Mouse (Mus musculus) brain, embryonic 14.5 days (tissue): Measurements from ENCODE around the gene Txn2. TPM values are rescaled to one million over a fixed set of nuclear protein-coding genes. Genes with fewer than 3 reads are reported as not detected.

Source experiments
- DNase-seq: peaks from one replicate; pipeline ENCODE4 v3.0.0-alpha.2; 2011; ENCODE audit warnings: low read depth
- CTCF ChIP-seq: fragments of 200-500 bp; IDR thresholded peaks from 2 replicates; pipeline ENCODE4 v1.5.1; 2012; ENCODE audit warnings: inconsistent platforms, mild to moderate bottlenecking, moderate library complexity, borderline replicate concordance; ENCODE audit not compliant: insufficient read depth, insufficient read length; ENCODE audit errors: extremely low read depth
- POLR2A ChIP-seq: fragments of 200-500 bp; IDR thresholded peaks from 2 replicates; pipeline ENCODE4 v1.6.1; 2012; ENCODE audit warnings: mild to moderate bottlenecking, inconsistent platforms, borderline replicate concordance; ENCODE audit not compliant: poor library complexity, insufficient read depth, insufficient read length, severe bottlenecking; ENCODE audit errors: extremely low read depth
- polyA plus RNA-seq: library from polyadenylated mRNA; depleted of rRNA; stranded (reverse); fragments of >200 nt; gene quantifications from 2 replicates; pipeline ENCODE4 v1.2.3, GENCODE M21; 2012

Gene Txn2
- polyA plus RNA-seq, 1 experiment, result 163 TPM

DNA sequence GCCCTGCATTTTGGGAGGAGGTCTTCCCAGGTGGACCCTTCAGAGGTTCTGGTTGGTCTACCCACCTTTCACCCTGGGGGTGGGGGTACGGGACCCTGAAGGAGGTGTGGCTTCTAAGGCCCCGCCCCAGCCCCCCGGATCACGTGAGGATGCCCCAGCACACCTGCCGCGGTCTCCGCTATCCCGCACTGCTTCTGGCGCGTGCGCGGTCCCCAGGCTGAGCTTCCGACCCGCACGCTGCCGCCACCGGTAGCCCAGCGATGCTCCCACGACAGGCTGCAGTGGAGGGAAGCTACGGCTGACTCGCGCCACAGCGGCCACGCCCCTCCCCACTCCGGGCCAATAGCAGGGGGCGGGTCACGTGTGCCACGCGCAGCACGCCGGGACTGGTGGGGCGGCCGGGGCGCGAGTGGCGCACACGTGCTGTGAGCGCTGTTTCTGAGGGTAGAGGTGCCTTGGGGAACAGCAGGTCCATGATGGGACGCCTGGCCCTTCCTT, 27.6 kb upstream of the Txn2 start, which contains the start of gene Foxred2:
Gene Foxred2, minus strand, starts transcription at position 319 of the 498 bp plus-strand sequence.
- TF ChIP-seq POLR2A (peak; percentile 51), CTCF (peak; percentile 41; the same call in 1 of the 2 replicates)
- DNase-seq, result peak; percentile 96

GRCm38 (mm10) chr15:77955440-77956403, 26.9 kb upstream of the Txn2 start:
- peak; percentile 50 for DNase-seq
- TF ChIP-seq CTCF (no peak), POLR2A (no peak)

DNA sequence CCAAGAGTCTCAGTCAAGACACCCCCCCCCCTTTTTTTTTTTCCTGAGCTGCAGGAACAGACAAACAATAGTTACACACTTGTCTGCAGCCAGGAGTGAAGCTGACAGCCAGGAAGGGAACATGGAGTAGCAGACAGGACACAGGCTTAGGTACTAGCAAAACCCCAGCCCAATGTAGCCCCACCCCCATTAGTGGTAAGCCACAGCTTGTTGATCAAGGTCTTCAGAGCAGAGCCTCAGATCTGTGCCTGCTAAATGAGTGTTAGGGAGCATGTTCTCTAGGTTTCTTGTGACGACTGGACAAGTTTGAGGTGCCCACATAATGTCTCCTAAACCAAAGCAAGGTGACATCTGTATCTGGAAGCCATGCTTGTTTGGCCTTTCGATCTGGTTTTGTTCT, 25.6 kb upstream of the Txn2 start:
- no peak for TF ChIP-seq POLR2A
- no peak for DNase-seq

DNA sequence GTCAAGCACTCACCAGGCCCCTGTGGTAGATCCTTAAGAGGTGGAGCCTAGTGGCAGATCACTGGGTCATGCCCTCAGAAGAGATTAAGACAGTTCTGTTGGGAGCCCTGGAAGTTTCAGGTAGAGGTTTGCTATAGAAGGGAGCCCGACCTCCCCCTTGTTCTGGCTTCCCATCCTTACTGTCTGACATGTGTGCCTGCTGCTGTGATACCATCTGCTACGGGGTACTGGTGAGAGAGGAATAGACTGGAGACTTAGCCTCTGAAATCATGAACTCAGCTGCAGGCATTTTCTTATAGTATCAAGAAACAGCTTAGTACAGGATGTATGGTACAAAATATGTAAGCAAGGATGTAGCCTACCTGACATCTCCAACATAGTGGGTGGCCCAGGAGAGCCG, 24.1 kb upstream of the Txn2 start:
- TF ChIP-seq POLR2A, result no peak
- TF ChIP-seq CTCF, result no peak
- no peak for DNase-seq

- DNase-seq, result no peak
- TF ChIP-seq POLR2A (no peak), CTCF (no peak)
Observed at GRCm38 (mm10) chr15:77949061-77949460, 20.3 kb upstream of the Txn2 start.

- DNase-seq, result no peak
- no peak for TF ChIP-seq POLR2A
- TF ChIP-seq CTCF, result no peak
Observed at GRCm38 (mm10) chr15:77945711-77946110, 16.9 kb upstream of the Txn2 start.

- no peak for TF ChIP-seq POLR2A
- no peak for TF ChIP-seq CTCF
- peak; percentile 82 for DNase-seq
Observed at GRCm38 (mm10) chr15:77941563-77941962, 12.8 kb upstream of the Txn2 start.

DNA sequence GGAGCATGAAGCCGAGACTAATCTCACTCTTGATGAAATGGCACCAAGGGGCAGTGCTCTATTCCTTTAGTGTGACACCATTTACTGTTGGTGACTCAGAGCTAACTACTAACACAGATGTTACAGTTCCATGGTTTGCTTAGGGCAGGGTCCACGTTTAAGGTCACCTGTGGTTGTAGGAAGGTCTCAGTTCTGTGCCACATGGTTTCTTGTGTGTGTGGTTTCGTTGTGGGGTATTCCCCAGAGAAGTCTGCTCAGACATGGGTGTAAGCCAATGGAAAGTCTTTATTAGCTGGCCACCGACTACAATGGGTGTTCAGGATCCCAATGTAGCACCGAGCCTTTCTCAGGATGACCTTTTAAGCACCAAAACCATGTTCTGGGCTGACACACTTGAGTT, 9.7 kb upstream of the Txn2 start:
- TF ChIP-seq POLR2A (no peak), CTCF (no peak)
- DNase-seq, result no peak

DNA sequence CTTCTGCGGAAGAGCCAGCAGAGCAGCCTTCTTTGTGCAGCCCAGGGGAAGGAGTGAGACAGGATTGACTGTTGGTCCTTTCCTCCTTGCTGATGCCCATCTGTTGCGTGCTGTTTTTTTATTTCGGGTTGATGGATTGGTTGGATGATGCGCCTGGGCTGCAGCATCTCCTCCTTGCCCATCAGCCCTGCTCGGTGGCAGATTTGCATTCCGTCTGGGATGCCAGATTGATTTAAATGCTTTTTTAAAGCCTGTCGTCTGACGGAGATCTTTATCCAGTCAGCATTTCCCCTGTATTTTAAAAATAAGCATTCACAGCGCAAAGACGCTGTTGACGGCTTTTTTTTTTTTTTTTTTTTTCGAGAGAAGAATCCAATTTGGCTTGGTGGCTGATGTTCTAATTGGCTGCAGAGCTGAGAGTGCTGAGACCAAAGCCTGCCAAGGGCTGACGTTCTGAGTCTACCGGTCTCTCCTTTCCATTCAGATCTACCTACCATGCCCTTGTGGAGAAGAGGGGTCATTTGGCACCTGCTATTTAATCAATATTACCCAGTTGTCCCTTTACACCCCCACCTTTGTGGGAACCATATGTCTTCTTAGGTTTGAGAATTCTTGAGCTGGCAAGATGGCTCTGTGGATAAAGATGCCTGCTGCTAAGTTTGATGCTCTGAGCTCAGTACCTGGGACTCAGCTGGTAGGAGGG, 7.0 kb upstream of the Txn2 start:
- TF ChIP-seq POLR2A, result no peak
- no peak for TF ChIP-seq CTCF
- DNase-seq, result peak; percentile 86

DNA sequence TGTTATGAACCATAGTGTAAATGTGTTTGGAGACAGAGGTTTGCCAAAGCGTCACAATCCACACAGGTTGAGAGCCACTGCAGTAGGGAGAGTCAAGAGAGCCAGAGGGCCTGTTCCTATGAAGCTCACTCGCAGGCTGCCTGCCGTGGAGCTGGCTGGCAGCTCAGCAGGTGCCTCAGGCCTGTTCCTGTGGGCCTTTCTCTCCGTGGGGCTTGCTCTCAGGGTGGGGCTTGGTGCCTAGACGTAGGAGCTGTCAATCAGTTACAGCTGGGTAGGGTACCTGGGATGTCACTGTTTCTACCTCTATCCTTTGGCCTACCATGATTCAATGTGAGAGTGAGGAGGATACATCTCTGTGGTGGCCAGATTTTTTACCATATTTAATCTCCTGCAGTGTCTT, 6.2 kb upstream of the Txn2 start:
- no peak for DNase-seq
- TF ChIP-seq CTCF (no peak), POLR2A (no peak)

GRCm38 (mm10) chr15:77934326-77934725, 5.5 kb upstream of the Txn2 start:
- TF ChIP-seq POLR2A (no peak), CTCF (no peak)
- no peak for DNase-seq
